In genomic region chr6:82856218-82856617, GRCm38 (mm10) we compare ENCODE assay signal across 16 mouse cellular contexts.
DNase-seq lines count a peak whose midpoint lies in the region; ATAC-seq and TF ChIP-seq lines count a peak whose summit lies in the region.
"Had no signal": no experiment of that assay in that cellular context is flagged by ENCODE, and none has a peak within 500 bp of the region (broad histone marks: within the 10 kb centered on the region; RNA-seq: fewer than 3 reads in every experiment).

No protein-coding gene starts in this region.

- TF ChIP-seq POLR2A in lung, adult 2 months (IDR thresholded peaks at IDR 0.05; ENCODE audit: borderline replicate concordance, extremely low read depth, low read depth, low read length), result no peak

- peaks cover 6% of the 10 kb centered on the region; the same call in 1 of the 2 replicates for H3K4me1 ChIP-seq in heart, embryonic 16.5 days (ENCODE audit: control insufficient read depth, insufficient read depth, low read length)
- H3K4me1 ChIP-seq in lung, embryonic 16.5 days (replicated peaks; ENCODE audit: control insufficient read depth, insufficient read depth, low read length), result no peaks in the 10 kb centered on the region; the same call in 1 of the 2 replicates
- no peaks in the 10 kb centered on the region for H3K4me1 ChIP-seq in lung, adult 2 months (ENCODE audit: control insufficient read depth, insufficient read depth, low read length)
- peaks cover 9% of the 10 kb centered on the region for H3K4me1 ChIP-seq in intestine, embryonic 16.5 days (ENCODE audit: control insufficient read depth, insufficient read depth, low read length)
- H3K4me1 ChIP-seq: embryonic facial prominence, embryonic 12.5 days; limb, embryonic 15.5 days had no signal

- H3K4me2 ChIP-seq in heart, embryonic 16.5 days (ENCODE audit: low read depth, low read length), result no peak overlapping the region
- no peak overlapping the region for H3K4me2 ChIP-seq in lung, embryonic 16.5 days (ENCODE audit: low read depth, low read length)
- no peak overlapping the region for H3K4me2 ChIP-seq in intestine, embryonic 16.5 days (ENCODE audit: low read depth, low read length)
- H3K4me2 ChIP-seq: embryonic facial prominence, embryonic 12.5 days; limb, embryonic 15.5 days had no signal

- H3K9me3 ChIP-seq in heart, embryonic 16.5 days (replicated peaks; ENCODE audit: control insufficient read depth, low read length), result no peaks in the 10 kb centered on the region
- no peaks in the 10 kb centered on the region for H3K9me3 ChIP-seq in lung, embryonic 16.5 days (ENCODE audit: control insufficient read depth, low read length)
- H3K9me3 ChIP-seq in intestine, embryonic 16.5 days (ENCODE audit: control insufficient read depth, low read length), result no peaks in the 10 kb centered on the region
- H3K9me3 ChIP-seq: embryonic facial prominence, embryonic 12.5 days; G1E; hindbrain, embryonic 10.5 days; limb, embryonic 15.5 days had no signal

- no peak for TF ChIP-seq CTCF in lung, adult 2 months (IDR thresholded peaks at IDR 0.05; ENCODE audit: insufficient read depth, low read length)

- DNase-seq in heart, adult 11 months, result no peak
- no peak for DNase-seq in lung, adult 2 months
- DNase-seq in right cerebral cortex, postnatal 36 days (ENCODE audit: low spot score in 2 of 2), result no peak
- DNase-seq in testis, postnatal 10 days (ENCODE audit: low spot score), result no peak
- DNase-seq: adrenal gland, adult 8-10 months; cerebellum, adult 18-20 months; kidney, postnatal 25 days; midbrain, embryonic 14.5 days had no signal

- H3K27ac ChIP-seq in heart, embryonic 16.5 days (ENCODE audit: low read length), result no peak overlapping the region
- no peak overlapping the region for H3K27ac ChIP-seq in lung, embryonic 16.5 days (ENCODE audit: low read length)
- H3K27ac ChIP-seq in intestine, embryonic 16.5 days (ENCODE audit: low read length), result no peak overlapping the region
- H3K27ac ChIP-seq: embryonic facial prominence, embryonic 12.5 days; hindbrain, embryonic 10.5 days; limb, embryonic 15.5 days had no signal

- H3K36me3 ChIP-seq in heart, embryonic 16.5 days (ENCODE audit: control insufficient read depth, insufficient read depth), result no peaks in the 10 kb centered on the region
- H3K36me3 ChIP-seq in lung, embryonic 16.5 days (ENCODE audit: control insufficient read depth, insufficient read depth, low read length), result no peaks in the 10 kb centered on the region
- no peaks in the 10 kb centered on the region for H3K36me3 ChIP-seq in intestine, embryonic 16.5 days (ENCODE audit: control insufficient read depth, insufficient read depth, low read length)
- H3K36me3 ChIP-seq: embryonic facial prominence, embryonic 12.5 days; G1E; hindbrain, embryonic 10.5 days; limb, embryonic 15.5 days had no signal

- ATAC-seq in heart, embryonic 16.5 days (replicated peaks; ENCODE audit: extremely low read depth, insufficient read depth, low FRiP score), result peak; percentile 47; the same call in 1 of the 2 replicates
- peak; percentile 66; the same call in 1 of the 2 replicates for ATAC-seq in lung, embryonic 16.5 days (ENCODE audit: low read depth)
- ATAC-seq in intestine, embryonic 16.5 days, result peak; percentile 32; the same call in 1 of the 2 replicates
- ATAC-seq: forebrain, embryonic 16.5 days had no signal

- no peaks in the 10 kb centered on the region for H3K27me3 ChIP-seq in heart, embryonic 16.5 days (ENCODE audit: control insufficient read depth, insufficient read depth, low read length)
- H3K27me3 ChIP-seq in lung, embryonic 16.5 days (ENCODE audit: control insufficient read depth, insufficient read depth, low read depth, low read length), result no peaks in the 10 kb centered on the region
- H3K27me3 ChIP-seq in intestine, embryonic 16.5 days (replicated peaks; ENCODE audit: control insufficient read depth, insufficient read depth, low read length), result no peaks in the 10 kb centered on the region
- H3K27me3 ChIP-seq: embryonic facial prominence, embryonic 12.5 days; limb, embryonic 15.5 days had no signal

- 38% methylated on average over 9 of the region's 9 CpGs for WGBS in heart, embryonic 16.5 days
- WGBS in lung, embryonic 16.5 days, result 62% methylated on average over 9 of the region's 9 CpGs
- WGBS in lung, adult 2 months, result 78% methylated on average over 9 of the region's 9 CpGs
- WGBS in intestine, embryonic 16.5 days, result 42% methylated on average over 9 of the region's 9 CpGs

- H3K4me3 ChIP-seq in heart, embryonic 16.5 days (ENCODE audit: low read length), result no peak overlapping the region
- no peak overlapping the region for H3K4me3 ChIP-seq in lung, embryonic 16.5 days (ENCODE audit: low read length)
- no peak overlapping the region for H3K4me3 ChIP-seq in lung, adult 2 months (replicated peaks; ENCODE audit: extremely low read depth, low read depth, low read length)
- H3K4me3 ChIP-seq in intestine, embryonic 16.5 days (ENCODE audit: low read length), result no peak overlapping the region
- H3K4me3 ChIP-seq: embryonic facial prominence, embryonic 12.5 days; hindbrain, embryonic 10.5 days; limb, embryonic 15.5 days had no signal

- no peak overlapping the region for H3K9ac ChIP-seq in heart, embryonic 16.5 days (ENCODE audit: low read length)
- no peak overlapping the region for H3K9ac ChIP-seq in lung, embryonic 16.5 days (ENCODE audit: low read length)
- H3K9ac ChIP-seq in intestine, embryonic 16.5 days (ENCODE audit: low read depth, low read length), result no peak overlapping the region
- H3K9ac ChIP-seq: embryonic facial prominence, embryonic 12.5 days; limb, embryonic 15.5 days had no signal
